Mouse (Mus musculus): ENCODE measurements around the gene F8.
"Not testable (repeated sequence)": the region's sequence is repeated elsewhere in the genome, so short reads cannot be mapped to it uniquely, and the experiment has no call there.

- not testable (repeated sequence) for TF ChIP-seq CTCF (IDR thresholded peaks at IDR 0.05; ENCODE audit: control insufficient read depth, insufficient read depth, insufficient read length); MAX (IDR thresholded peaks at IDR 0.05); USF1 (IDR thresholded peaks at IDR 0.05; ENCODE audit: low read depth); FOSL1 (IDR thresholded peaks at IDR 0.05; ENCODE audit: insufficient read depth, low read length, poor library complexity, severe bottlenecking); CEBPB (IDR thresholded peaks at IDR 0.05; ENCODE audit: low read depth)
Measured at GRCm38 (mm10) chrX:75143124-75143555, 239.3 kb downstream of the F8 start.
